Mouse (Mus musculus) ES-E14 (cell line): ENCODE results near the gene Mettl1.

ENCODE experiments used
- CHD2 ChIP-seq: IDR thresholded peaks from 2 replicates; pipeline ENCODE4 v1.6.1; 2014; ENCODE audit warnings: mild to moderate bottlenecking, low read depth, low read length, inconsistent platforms
- HCFC1 ChIP-seq: IDR thresholded peaks from 2 replicates; pipeline ENCODE4 v1.6.1; 2012; ENCODE audit warnings: low read length, inconsistent platforms, borderline replicate concordance; ENCODE audit not compliant: insufficient read depth
- MAFK ChIP-seq: IDR thresholded peaks from 2 replicates; pipeline ENCODE4 v1.6.1; 2014; ENCODE audit warnings: mild to moderate bottlenecking, low read depth, low read length, inconsistent platforms; ENCODE audit not compliant: insufficient read depth
- ZC3H11A ChIP-seq: IDR thresholded peaks from 2 replicates; pipeline ENCODE4 v1.6.1; 2012; ENCODE audit warnings: low read depth, mild to moderate bottlenecking, inconsistent platforms, low read length, borderline replicate concordance
- ZNF384 ChIP-seq: IDR thresholded peaks from 2 replicates; pipeline ENCODE4 v1.6.1; 2012; ENCODE audit warnings: low read depth, low read length, inconsistent platforms

GRCm38 (mm10) chr10:127083292-127083914, 42.2 kb downstream of the Mettl1 start:
- TF ChIP-seq ZC3H11A (no peak), CHD2 (no peak), HCFC1 (no peak), MAFK (no peak), ZNF384 (no peak)
